ENCODE assay signal across 9 mouse cellular contexts in genomic region chr6:66962582-66963043, GRCm38 (mm10).
A peak's percentile ranks its signal among the peaks of the same experiment; 100 is the strongest.
DNase-seq lines count a peak whose midpoint lies in the region; ATAC-seq and TF ChIP-seq lines count a peak whose summit lies in the region.
"Had no signal": no experiment of that assay in that cellular context is flagged by ENCODE, and none has a peak within 500 bp of the region (broad histone marks: within the 10 kb centered on the region; RNA-seq: fewer than 3 reads in every experiment).

No protein-coding gene starts in this region.

- peaks cover 6% of the 10 kb centered on the region; the same call in 1 of the 2 replicates for H3K4me1 ChIP-seq in spleen, adult 2 months (ENCODE audit: control insufficient read depth, insufficient read depth, insufficient read length)
- H3K4me1 ChIP-seq in forebrain, embryonic 14.5 days (ENCODE audit: control insufficient read depth, insufficient read depth, low read length), result peaks cover 6% of the 10 kb centered on the region; the same call in 1 of the 2 replicates
- peaks cover 26% of the 10 kb centered on the region for H3K4me1 ChIP-seq in hindbrain, embryonic 10.5 days (replicated peaks)
- peaks cover 17% of the 10 kb centered on the region; the same call in 1 of the 2 replicates for H3K4me1 ChIP-seq in small intestine, adult 2 months (ENCODE audit: control insufficient read depth, insufficient read depth, insufficient read length, low read length)
- H3K4me1 ChIP-seq: embryonic facial prominence, embryonic 12.5 days had no signal

- no peaks in the 10 kb centered on the region for H3K36me3 ChIP-seq in spleen, adult 2 months (ENCODE audit: control insufficient read depth, insufficient read depth, low read length)
- no peaks in the 10 kb centered on the region for H3K36me3 ChIP-seq in forebrain, embryonic 14.5 days (ENCODE audit: control insufficient read depth, insufficient read depth, low read length)
- H3K36me3 ChIP-seq in hindbrain, embryonic 10.5 days, result no peaks in the 10 kb centered on the region
- peaks cover 5% of the 10 kb centered on the region; the same call in 1 of the 2 replicates for H3K36me3 ChIP-seq in small intestine, adult 2 months (ENCODE audit: control insufficient read depth, insufficient read depth, low read length)
- H3K36me3 ChIP-seq: embryonic facial prominence, embryonic 12.5 days had no signal

- DNase-seq in spleen, adult 2 months (ENCODE audit: low read depth in 1 of 2, low spot score in 2 of 2), result peak; percentile 15 to 39
- DNase-seq in spleen, adult 12 weeks (ENCODE audit: low spot score), result no peak
- peak; percentile 29 for DNase-seq in cerebellum, adult 11 months
- DNase-seq in forebrain, embryonic 14.5 days (ENCODE audit: low spot score), result peak; percentile 81
- peak; percentile 45 for DNase-seq in hindbrain, embryonic 10.5 days (ENCODE audit: low spot score)
- DNase-seq in layer of hippocampus, postnatal 10 days (ENCODE audit: low spot score in 2 of 2), result peak; percentile 35 to 46
- peak; percentile 80 for DNase-seq in lung, postnatal 36 days

- 17% methylated on average over 2 of the region's 2 CpGs for WGBS in spleen, adult 2 months
- WGBS in forebrain, embryonic 14.5 days, result 26% methylated on average over 2 of the region's 2 CpGs
- 33% methylated on average over 2 of the region's 2 CpGs for WGBS in hindbrain, embryonic 10.5 days
- 9% methylated on average over 2 of the region's 2 CpGs for WGBS in small intestine, adult 2 months

- H3K27me3 ChIP-seq in spleen, adult 2 months (ENCODE audit: control insufficient read depth, insufficient read depth, low read length), result no peaks in the 10 kb centered on the region
- H3K27me3 ChIP-seq in forebrain, embryonic 14.5 days (replicated peaks; ENCODE audit: control insufficient read depth, insufficient read depth, low read length), result no peaks in the 10 kb centered on the region
- 0 out of 2 replicates have a peak, but pooled peaks cover 4% of the 10 kb centered on the region for H3K27me3 ChIP-seq in hindbrain, embryonic 10.5 days (ENCODE audit: insufficient read depth, poor library complexity, severe bottlenecking)
- no peaks in the 10 kb centered on the region for H3K27me3 ChIP-seq in small intestine, adult 2 months (ENCODE audit: control insufficient read depth, insufficient read depth, low read length)
- H3K27me3 ChIP-seq: embryonic facial prominence, embryonic 12.5 days had no signal

- H3K9me3 ChIP-seq in forebrain, embryonic 14.5 days (replicated peaks; ENCODE audit: control insufficient read depth, low read length), result no peaks in the 10 kb centered on the region
- no peaks in the 10 kb centered on the region for H3K9me3 ChIP-seq in hindbrain, embryonic 10.5 days
- H3K9me3 ChIP-seq: embryonic facial prominence, embryonic 12.5 days had no signal

- H3K4me3 ChIP-seq in spleen, adult 2 months (ENCODE audit: extremely low read depth, insufficient read depth, insufficient read length), result no peak overlapping the region
- H3K4me3 ChIP-seq in forebrain, embryonic 14.5 days (ENCODE audit: low read depth, low read length), result no peak overlapping the region
- no peak overlapping the region for H3K4me3 ChIP-seq in hindbrain, embryonic 10.5 days
- no peak overlapping the region for H3K4me3 ChIP-seq in small intestine, adult 2 months (ENCODE audit: low read depth, low read length)
- H3K4me3 ChIP-seq: embryonic facial prominence, embryonic 12.5 days had no signal

- no peak overlapping the region for H3K27ac ChIP-seq in spleen, adult 2 months (ENCODE audit: insufficient read depth, low read length)
- no peak overlapping the region for H3K27ac ChIP-seq in forebrain, embryonic 14.5 days (ENCODE audit: low read depth, low read length)
- no peak overlapping the region for H3K27ac ChIP-seq in hindbrain, embryonic 10.5 days
- H3K27ac ChIP-seq in small intestine, adult 2 months (ENCODE audit: insufficient read depth, low read depth, low read length), result peak overlapping the region; percentile 90
- H3K27ac ChIP-seq: embryonic facial prominence, embryonic 12.5 days had no signal

- no peak overlapping the region for H3K9ac ChIP-seq in forebrain, embryonic 14.5 days (ENCODE audit: low read length)
- H3K9ac ChIP-seq: embryonic facial prominence, embryonic 12.5 days had no signal

- TF ChIP-seq CTCF in spleen, adult 2 months (IDR thresholded peaks at IDR 0.05; ENCODE audit: extremely low read depth, insufficient read depth, insufficient read length, insufficient replicate concordance), result peak; percentile 55; the same call in 1 of the 2 replicates
- TF ChIP-seq CTCF in small intestine, adult 2 months (IDR thresholded peaks at IDR 0.05; ENCODE audit: extremely low read depth, insufficient read length, insufficient replicate concordance, low read depth, low read length), result no peak

- peak; percentile 79 for ATAC-seq in forebrain, embryonic 14.5 days

- H3K4me2 ChIP-seq in forebrain, embryonic 14.5 days (ENCODE audit: low read length), result no peak overlapping the region
- H3K4me2 ChIP-seq: embryonic facial prominence, embryonic 12.5 days had no signal

- TF ChIP-seq POLR2A in spleen, adult 2 months (IDR thresholded peaks at IDR 0.05; ENCODE audit: low read depth, low read length), result no peak
- no peak for TF ChIP-seq POLR2A in small intestine, adult 2 months (IDR thresholded peaks at IDR 0.05; ENCODE audit: low read depth, low read length)
